Mouse (Mus musculus) gastrocnemius, postnatal 10 days (tissue): ENCODE measurements at regions not wholly inside any gene's neighbourhood (a gene's known extent, or its start where the extent isn't known, plus 50 kb on each side); places are given as distances from the start of the nearest gene placed in this dataset.

Experiments
- DNase-seq: peaks from one replicate; pipeline ENCODE4 v3.0.0; 2021; ENCODE audit warnings: mixed read lengths

- no peak for DNase-seq
These were observed 3461.5 kb upstream of the Gm7489 start for GRCm38 (mm10) chr15:50423082-50423665.

DNA sequence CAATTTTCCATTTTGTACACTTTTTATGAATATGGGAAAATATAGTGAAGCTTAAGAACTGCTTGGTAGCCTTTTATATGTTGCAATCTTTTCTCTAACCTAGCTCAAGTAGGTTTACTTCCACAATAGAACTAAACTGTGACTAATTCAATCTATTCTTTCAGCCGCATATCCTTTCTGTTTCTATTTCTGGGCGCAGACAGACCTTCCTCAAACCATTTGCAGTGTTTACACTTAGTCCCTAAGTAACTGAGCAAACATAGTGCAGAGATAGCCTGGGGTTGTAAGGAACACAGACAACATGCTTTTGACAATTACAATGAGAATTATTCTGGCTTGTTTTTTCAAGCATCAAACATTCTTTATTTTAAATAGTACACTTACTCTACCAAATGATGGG is 3435.1 kb upstream of the Gm7489 start:
- no peak for DNase-seq

DNA sequence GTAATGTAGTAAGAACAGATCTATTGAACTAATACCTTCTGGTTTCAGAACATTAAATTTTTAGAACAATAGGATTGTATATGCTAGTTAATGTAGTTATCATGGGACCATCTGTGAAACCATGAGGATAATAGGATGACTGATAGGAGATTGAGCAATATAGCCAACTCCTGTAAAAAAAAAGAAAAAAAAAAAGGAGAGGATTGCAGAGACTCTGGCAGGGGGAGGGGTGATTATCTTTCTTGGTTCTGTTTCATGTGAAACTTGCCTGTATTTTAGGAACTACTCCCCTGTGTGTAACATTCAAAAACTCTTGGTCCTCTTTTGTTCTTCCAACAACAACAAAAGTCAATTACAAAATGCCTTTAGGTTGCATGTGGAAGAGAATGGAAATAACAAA is 3412.1 kb upstream of the Gm7489 start:
- DNase-seq, result no peak

DNA sequence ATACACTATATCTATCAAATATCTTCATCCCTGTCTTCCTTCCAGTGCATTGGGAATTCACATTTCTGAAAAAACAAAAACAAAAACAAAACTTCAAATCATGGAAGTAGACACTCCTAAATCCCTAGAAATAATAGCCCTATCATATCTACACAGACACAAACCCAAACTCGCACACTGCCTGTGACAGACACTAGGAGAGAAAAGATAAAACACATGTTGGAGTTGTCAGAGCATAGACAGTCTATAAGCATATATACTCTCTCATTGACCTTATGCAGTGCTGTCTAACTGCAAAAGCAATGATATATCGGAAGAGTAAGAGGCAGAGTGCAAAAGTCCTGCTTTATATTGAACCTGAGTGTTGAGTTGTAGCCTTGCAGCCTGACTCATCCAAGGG is 3386.0 kb upstream of the Gm7489 start:
- no peak for DNase-seq

GRCm38 (mm10) chr15:50507999-50508624 is 3376.6 kb upstream of the Gm7489 start:
- DNase-seq, result no peak

DNA sequence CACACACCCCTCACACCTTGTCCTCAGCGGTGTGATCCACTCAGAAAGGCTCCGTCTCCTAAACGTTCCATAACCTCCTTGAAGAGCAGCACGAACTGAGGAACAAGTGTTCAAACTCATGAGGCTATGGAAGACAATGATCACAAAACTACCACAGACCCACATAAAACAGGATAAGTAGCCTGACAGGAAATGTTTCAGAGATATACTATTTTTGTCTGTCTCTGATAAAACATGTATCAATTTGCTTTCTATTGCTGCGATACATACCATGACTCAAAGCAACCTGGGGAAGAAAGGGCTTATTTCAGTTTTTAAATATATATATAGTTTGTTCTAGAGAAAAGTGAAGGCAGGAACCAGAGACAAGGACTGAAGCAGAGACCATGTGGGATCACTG is 3371.7 kb upstream of the Gm7489 start:
- DNase-seq, result no peak

DNA sequence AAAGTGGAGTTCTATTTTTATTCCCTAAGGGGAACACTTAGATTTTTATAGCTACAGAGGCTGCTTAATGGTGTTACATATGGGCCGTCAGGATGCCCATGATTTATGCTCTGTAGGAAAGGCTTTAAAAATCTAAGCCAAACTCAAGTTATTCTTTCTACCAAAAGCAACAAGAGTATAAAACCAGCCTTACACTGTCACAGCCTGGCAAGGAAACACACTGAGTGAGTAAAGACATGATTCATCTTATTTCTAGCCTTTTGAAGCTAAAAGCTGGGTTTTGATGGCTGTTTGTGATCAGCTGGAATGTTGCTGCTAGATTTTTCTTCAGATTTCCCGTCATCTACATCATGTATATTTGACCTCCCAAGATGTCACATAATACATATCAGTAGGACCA is 3359.9 kb upstream of the Gm7489 start:
- no peak for DNase-seq

GRCm38 (mm10) chr15:50534490-50534889 is 3350.2 kb upstream of the Gm7489 start:
- DNase-seq, result no peak

GRCm38 (mm10) chr15:50563611-50564010 is 3321.1 kb upstream of the Gm7489 start:
- no peak for DNase-seq

- DNase-seq, result no peak
These were observed 3303.9 kb upstream of the Gm7489 start for GRCm38 (mm10) chr15:50580811-50581210.

- no peak for DNase-seq
These were observed 3300.8 kb upstream of the Gm7489 start for GRCm38 (mm10) chr15:50583951-50584350.

DNA sequence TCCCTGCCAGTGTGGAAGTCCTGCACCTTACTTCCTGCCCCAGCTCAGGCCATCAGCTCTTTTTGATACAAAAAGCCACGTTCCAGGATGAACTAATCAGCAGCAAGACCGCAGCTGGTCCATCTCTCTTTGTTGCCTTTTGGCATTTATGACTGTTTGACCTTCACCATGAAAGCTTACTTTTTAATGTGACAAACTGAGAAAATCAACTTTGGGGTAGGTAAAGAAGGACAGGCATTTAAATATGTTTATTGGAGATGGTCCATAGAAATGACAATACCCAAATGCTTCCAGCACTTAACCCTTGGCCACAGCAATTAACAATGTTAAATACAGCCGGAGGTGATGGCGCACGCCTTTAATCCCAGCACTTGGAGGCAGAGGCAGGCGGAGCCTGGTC is 3299.2 kb upstream of the Gm7489 start:
- DNase-seq, result no peak
